Mouse (Mus musculus) intestine, postnatal 0 days (tissue): ENCODE measurements around the gene Syne3. TPM values are rescaled to one million over a fixed set of nuclear protein-coding genes. Genes with fewer than 3 reads are reported as not detected.

ENCODE experiments used
- ATAC-seq: fragments of 200-750 bp; cut with Nextera tagmentation; 2 replicates; pipeline ENCODE4 v1.8.0; 2017; ENCODE audit warnings: mild to moderate bottlenecking, moderate TSS enrichment, moderate library complexity
- H3K27ac ChIP-seq: fragments of 300-500 bp; sonication (generic); 2 replicates; pipeline ENCODE4 v1.5.1; 2014; ENCODE audit warnings: mild to moderate bottlenecking, low read depth, low read length, moderate library complexity
- H3K27me3 ChIP-seq: fragments of 300-500 bp; sonication (generic); replicated peaks from 2 replicates; pipeline ENCODE4 v1.6.1; 2014; ENCODE audit warnings: low read length, mixed read lengths; ENCODE audit not compliant: control insufficient read depth, insufficient read depth
- H3K36me3 ChIP-seq: fragments of 300-500 bp; sonication (generic); 2 replicates; pipeline ENCODE4 v1.6.1; 2014; ENCODE audit warnings: mild to moderate bottlenecking, moderate library complexity; ENCODE audit not compliant: control insufficient read depth, insufficient read depth
- H3K4me1 ChIP-seq: fragments of 300-500 bp; sonication (generic); replicated peaks from 2 replicates; pipeline ENCODE4 v1.6.1; 2014; ENCODE audit warnings: antibody characterized with exemption, low read length, mixed read lengths; ENCODE audit not compliant: control insufficient read depth, insufficient read depth
- H3K4me2 ChIP-seq: fragments of 300-500 bp; sonication (generic); replicated peaks from 2 replicates; pipeline ENCODE4 v1.6.1; 2014; ENCODE audit warnings: low read depth, mild to moderate bottlenecking, moderate library complexity
- H3K4me3 ChIP-seq: fragments of 300-500 bp; sonication (generic); 2 replicates; pipeline ENCODE4 v1.5.1; 2014; ENCODE audit warnings: low read depth, low read length
- H3K9ac ChIP-seq: fragments of 300-500 bp; sonication (generic); 2 replicates; pipeline ENCODE4 v1.6.1; 2014; ENCODE audit warnings: mild to moderate bottlenecking, low read depth, low read length
- H3K9me3 ChIP-seq: fragments of 300-500 bp; sonication (generic); 2 replicates; pipeline ENCODE4 v1.6.1; 2016; ENCODE audit warnings: mixed run types; ENCODE audit not compliant: control insufficient read depth
- CTCF ChIP-seq: sonication (generic); IDR thresholded peaks from 2 replicates; pipeline ENCODE4 v1.5.1; 2016; ENCODE audit warnings: low read depth, mild to moderate bottlenecking, control low read depth, antibody characterized with exemption, moderate library complexity
- WGBS: fragments of 180-500 bp; shearing (Covaris S2); extraction: QIAGEN DNeasy Blood & Tissue Kit; methylation state at CpG from one replicate; pipeline ENCODE4 v1.1.7; 2014; 5-methylcytosine and 5-hydroxymethylcytosine counted together
- polyA plus RNA-seq: library from polyadenylated mRNA; unstranded; fragments of >200 nt; fragmentation: Nextera tagmentation; extraction: Ambion mirVana; gene quantifications from 2 replicates; pipeline ENCODE4 v1.2.1, GENCODE M21; 2015

Syne3 gene
- polyA plus RNA-seq, 1 experiment from 2014 or later, result 1.8 TPM

- Histone ChIP-seq H3K4me3 (no peak overlapping the region), H3K4me1 (no peaks in the 10 kb centered on the region), H3K4me2 (no peak overlapping the region), H3K27ac (no peak overlapping the region), H3K27me3 (no peaks in the 10 kb centered on the region), H3K9ac (no peak overlapping the region), H3K36me3 (no peaks in the 10 kb centered on the region), H3K9me3 (no peaks in the 10 kb centered on the region)
- WGBS, result 71% methylated on average over 13 of the region's 13 CpGs
- TF ChIP-seq CTCF, result no peak
- ATAC-seq, result no peak
These were observed 107.1 kb downstream of the Syne3 start for GRCm38 (mm10) chr12:104902392-104903053.

GRCm38 (mm10) chr12:104901320-104901719 lies 108.3 kb downstream of the Syne3 start:
- H3K4me2 ChIP-seq, result no peak overlapping the region
- H3K9me3 ChIP-seq, result no peaks in the 10 kb centered on the region
- no peak overlapping the region for H3K27ac ChIP-seq
- 69% methylated on average over 8 of the region's 8 CpGs for WGBS
- no peaks in the 10 kb centered on the region for H3K4me1 ChIP-seq
- no peak overlapping the region for H3K9ac ChIP-seq
- H3K4me3 ChIP-seq, result no peak overlapping the region
- no peak for ATAC-seq
- H3K36me3 ChIP-seq, result no peaks in the 10 kb centered on the region
- H3K27me3 ChIP-seq, result no peaks in the 10 kb centered on the region
- no peak for TF ChIP-seq CTCF

GRCm38 (mm10) chr12:104899835-104900234 lies 109.8 kb downstream of the Syne3 start:
- no peaks in the 10 kb centered on the region for H3K36me3 ChIP-seq
- no peak for ATAC-seq
- H3K4me1 ChIP-seq, result no peaks in the 10 kb centered on the region
- no peak overlapping the region for H3K9ac ChIP-seq
- no peaks in the 10 kb centered on the region for H3K9me3 ChIP-seq
- H3K4me2 ChIP-seq, result no peak overlapping the region
- no peak for TF ChIP-seq CTCF
- H3K27ac ChIP-seq, result no peak overlapping the region
- no peak overlapping the region for H3K4me3 ChIP-seq
- WGBS, result 69% methylated on average over 3 of the region's 3 CpGs
- no peaks in the 10 kb centered on the region for H3K27me3 ChIP-seq

GRCm38 (mm10) chr12:104899161-104899560 lies 110.4 kb downstream of the Syne3 start:
- Histone ChIP-seq H3K27me3 (0 out of 2 replicates have a peak, but pooled peaks cover 2% of the 10 kb centered on the region), H3K4me1 (no peaks in the 10 kb centered on the region), H3K4me2 (no peak overlapping the region), H3K27ac (no peak overlapping the region), H3K9ac (no peak overlapping the region), H3K36me3 (no peaks in the 10 kb centered on the region), H3K4me3 (no peak overlapping the region), H3K9me3 (no peaks in the 10 kb centered on the region)
- WGBS, result 42% methylated on average over 11 of the region's 11 CpGs
- peak; percentile 54 for ATAC-seq
- TF ChIP-seq CTCF, result no peak

GRCm38 (mm10) chr12:104898718-104899117 lies 110.9 kb downstream of the Syne3 start:
- H3K4me2 ChIP-seq, result no peak overlapping the region
- no peaks in the 10 kb centered on the region for H3K4me1 ChIP-seq
- 61% methylated on average over 9 of the region's 9 CpGs for WGBS
- H3K27me3 ChIP-seq, result 0 out of 2 replicates have a peak, but pooled peaks cover 6% of the 10 kb centered on the region
- H3K9me3 ChIP-seq, result no peaks in the 10 kb centered on the region
- H3K4me3 ChIP-seq, result no peak overlapping the region
- H3K9ac ChIP-seq, result no peak overlapping the region
- TF ChIP-seq CTCF, result peak; percentile 63
- H3K27ac ChIP-seq, result no peak overlapping the region
- peak; percentile 72 for ATAC-seq
- H3K36me3 ChIP-seq, result no peaks in the 10 kb centered on the region

- no peaks in the 10 kb centered on the region for H3K4me1 ChIP-seq
- no peak for TF ChIP-seq CTCF
- WGBS, result 66% methylated on average over 8 of the region's 8 CpGs
- no peaks in the 10 kb centered on the region for H3K36me3 ChIP-seq
- no peak overlapping the region for H3K27ac ChIP-seq
- no peak overlapping the region for H3K9ac ChIP-seq
- no peak overlapping the region for H3K4me3 ChIP-seq
- no peaks in the 10 kb centered on the region for H3K9me3 ChIP-seq
- H3K27me3 ChIP-seq, result 0 out of 2 replicates have a peak, but pooled peaks cover 6% of the 10 kb centered on the region
- ATAC-seq, result no peak
- no peak overlapping the region for H3K4me2 ChIP-seq
These were observed 112.5 kb downstream of the Syne3 start for GRCm38 (mm10) chr12:104897051-104897618.
